Comparison of ENCODE assay signal across 12 mouse cellular contexts in genomic region chr11:53429182-53429581, GRCm38 (mm10). TPM values are rescaled to one million over a fixed set of nuclear protein-coding genes. Genes with fewer than 3 reads are reported as not detected.
A peak's percentile ranks its signal among the peaks of the same experiment; 100 is the strongest.
DNase-seq lines count a peak whose midpoint lies in the region; ATAC-seq lines count a peak whose summit lies in the region.
"Had no signal": no experiment of that assay in that cellular context is flagged by ENCODE, and none has a peak within 500 bp of the region (broad histone marks: within the 10 kb centered on the region; RNA-seq: fewer than 3 reads in every experiment).

No protein-coding gene starts in this region.

- H3K27ac ChIP-seq in kidney, embryonic 15.5 days = no peak overlapping the region
- no peak overlapping the region for H3K27ac ChIP-seq in hindbrain, embryonic 14.5 days
- H3K27ac ChIP-seq in midbrain, embryonic 14.5 days (replicated peaks; ENCODE audit: low read depth, low read length) = no peak overlapping the region

- peaks cover 16% of the 10 kb centered on the region for H3K4me1 ChIP-seq in kidney, embryonic 15.5 days
- peaks cover 13% of the 10 kb centered on the region for H3K4me1 ChIP-seq in hindbrain, embryonic 14.5 days (replicated peaks; ENCODE audit: control insufficient read depth, insufficient read depth, low read length)
- peaks cover 11% of the 10 kb centered on the region for H3K4me1 ChIP-seq in midbrain, embryonic 14.5 days (ENCODE audit: control insufficient read depth, insufficient read depth, low read length)

- H3K4me3 ChIP-seq in kidney, embryonic 15.5 days (replicated peaks) = peak overlapping the region; percentile 98; the same call in 1 of the 2 replicates
- 0 out of 2 replicates have a peak overlapping the region, but pooled peaks have one; percentile 66 for H3K4me3 ChIP-seq in hindbrain, embryonic 14.5 days (replicated peaks; ENCODE audit: low read length)
- no peak overlapping the region for H3K4me3 ChIP-seq in midbrain, embryonic 14.5 days (replicated peaks; ENCODE audit: low read depth, low read length)

- no peaks in the 10 kb centered on the region for H3K9me3 ChIP-seq in kidney, embryonic 15.5 days (replicated peaks)
- H3K9me3 ChIP-seq in hindbrain, embryonic 14.5 days (ENCODE audit: control insufficient read depth, low read length) = no peaks in the 10 kb centered on the region
- H3K9me3 ChIP-seq in midbrain, embryonic 14.5 days (ENCODE audit: control insufficient read depth, low read length) = no peaks in the 10 kb centered on the region

- peaks cover 21% of the 10 kb centered on the region for H3K36me3 ChIP-seq in kidney, embryonic 15.5 days
- peaks cover 14% of the 10 kb centered on the region for H3K36me3 ChIP-seq in hindbrain, embryonic 14.5 days (replicated peaks; ENCODE audit: control insufficient read depth, insufficient read depth)
- peaks cover 19% of the 10 kb centered on the region for H3K36me3 ChIP-seq in midbrain, embryonic 14.5 days (ENCODE audit: control insufficient read depth, insufficient read depth, low read length)

- peak overlapping the region; percentile 81 for H3K4me2 ChIP-seq in kidney, embryonic 15.5 days
- H3K4me2 ChIP-seq in hindbrain, embryonic 14.5 days (replicated peaks) = peak overlapping the region; percentile 73
- peak overlapping the region; percentile 92 for H3K4me2 ChIP-seq in midbrain, embryonic 14.5 days (ENCODE audit: low read length)

- no peaks in the 10 kb centered on the region for H3K27me3 ChIP-seq in kidney, embryonic 15.5 days
- H3K27me3 ChIP-seq in hindbrain, embryonic 14.5 days (ENCODE audit: control insufficient read depth, insufficient read depth, low read length) = no peaks in the 10 kb centered on the region
- H3K27me3 ChIP-seq in midbrain, embryonic 14.5 days (ENCODE audit: control insufficient read depth, insufficient read depth, low read length) = no peaks in the 10 kb centered on the region

- no peak for DNase-seq in kidney, postnatal 14 days
- DNase-seq in MN1 (ENCODE audit: low spot score) = peak; percentile 34
- DNase-seq in hindbrain, embryonic 14.5 days (ENCODE audit: low spot score) = no peak
- no peak for DNase-seq in midbrain, embryonic 14.5 days
- DNase-seq in ovary, postnatal 36 days (ENCODE audit: low spot score) = no peak
- DNase-seq in urinary bladder, postnatal 4 days (ENCODE audit: low spot score in 2 of 2) = no peak
- DNase-seq in adrenal gland, postnatal 4 days (ENCODE audit: low spot score in 2 of 2) = no peak
- DNase-seq: right cerebral cortex, postnatal 14 days had no signal

- no peak for ATAC-seq in kidney, embryonic 15.5 days (replicated peaks; ENCODE audit: low FRiP score)
- ATAC-seq in hindbrain, embryonic 14.5 days (ENCODE audit: low FRiP score) = no peak
- no peak for ATAC-seq in midbrain, embryonic 14.5 days (ENCODE audit: low FRiP score, low TSS enrichment)
- ATAC-seq: activated CD4-positive, CD25-positive, alpha-beta regulatory T cell, adult 4 months had no signal

- 0 out of 2 replicates have a peak overlapping the region, but pooled peaks have one; percentile 87 for H3K9ac ChIP-seq in kidney, embryonic 15.5 days
- no peak overlapping the region for H3K9ac ChIP-seq in hindbrain, embryonic 14.5 days
- no peak overlapping the region for H3K9ac ChIP-seq in midbrain, embryonic 14.5 days (replicated peaks; ENCODE audit: low read length)

RNA-seq across cellular contexts. Expression of gene Uqcrq, which starts 1.4 kb away (rescaled TPM):
- 629 and 653 TPM in 2 replicates for polyA plus RNA-seq in kidney, embryonic 15.5 days (2015; fragmentation: Nextera tagmentation; extraction: Ambion mirVana)
- polyA plus RNA-seq in hindbrain, embryonic 14.5 days (2014; fragmentation: Nextera tagmentation; extraction: Ambion mirVana) = 751 and 866 TPM in 2 replicates
- 665 and 802 TPM in 2 replicates for polyA plus RNA-seq in midbrain, embryonic 14.5 days (2014; fragmentation: Nextera tagmentation; extraction: Ambion mirVana)
- 100 to 1,000 TPM; 559 to 683 TPM for total RNA-seq in adrenal gland, postnatal 4 days (2021)

RNA-seq across cellular contexts. Expression of gene Gdf9, which starts 1.6 kb away (rescaled TPM):
- 2.2 and 2.3 TPM in 2 replicates for polyA plus RNA-seq in kidney, embryonic 15.5 days (2015; fragmentation: Nextera tagmentation; extraction: Ambion mirVana)
- polyA plus RNA-seq in hindbrain, embryonic 14.5 days (2014; fragmentation: Nextera tagmentation; extraction: Ambion mirVana) = 3.1 and 3.2 TPM in 2 replicates
- 3.7 and 5.9 TPM in 2 replicates for polyA plus RNA-seq in midbrain, embryonic 14.5 days (2014; fragmentation: Nextera tagmentation; extraction: Ambion mirVana)
- 1 to 10 TPM in 1 of 2 experiments, under 1 TPM in 1; 0.85 to 1.1 TPM for total RNA-seq in adrenal gland, postnatal 4 days (2021)

RNA-seq across cellular contexts. Expression of gene Leap2, which starts 6.2 kb away (rescaled TPM):
- polyA plus RNA-seq in kidney, embryonic 15.5 days (2015; fragmentation: Nextera tagmentation; extraction: Ambion mirVana) = 0.32 and 0.46 TPM in 2 replicates
- polyA plus RNA-seq in hindbrain, embryonic 14.5 days (2014; fragmentation: Nextera tagmentation; extraction: Ambion mirVana) = not detected in 2 replicates
- polyA plus RNA-seq in midbrain, embryonic 14.5 days (2014; fragmentation: Nextera tagmentation; extraction: Ambion mirVana) = not detected in 2 replicates
- 1 to 10 TPM in 1 of 2 experiments, not detected in 1; 7.2 TPM for total RNA-seq in adrenal gland, postnatal 4 days (2021)
- total RNA-seq: left cerebral cortex, postnatal 10 days had no signal
- polyA plus RNA-seq: activated CD4-positive, CD25-positive, alpha-beta regulatory T cell, adult 4 months; embryonic facial prominence, embryonic 11.5 days had no signal

RNA-seq across cellular contexts. Expression of gene Gm10447, which starts 27.7 kb away (rescaled TPM):
- polyA plus RNA-seq in kidney, embryonic 15.5 days (2015; fragmentation: Nextera tagmentation; extraction: Ambion mirVana) = not detected in 2 replicates
- polyA plus RNA-seq in hindbrain, embryonic 14.5 days (2014; fragmentation: Nextera tagmentation; extraction: Ambion mirVana) = 0.11 TPM in 1 of 2 replicates, not detected in the other
- polyA plus RNA-seq in midbrain, embryonic 14.5 days (2014; fragmentation: Nextera tagmentation; extraction: Ambion mirVana) = not detected in 2 replicates
- total RNA-seq in adrenal gland, postnatal 4 days (2021) = under 1 TPM; 0.36 to 0.51 TPM
- total RNA-seq: left cerebral cortex, postnatal 10 days had no signal
- polyA plus RNA-seq: embryonic facial prominence, embryonic 11.5 days had no signal

RNA-seq across cellular contexts. Expression of gene Shroom1, which starts 27.8 kb away (rescaled TPM):
- polyA plus RNA-seq in kidney, embryonic 15.5 days (2015; fragmentation: Nextera tagmentation; extraction: Ambion mirVana) = 1.7 and 2.3 TPM in 2 replicates
- 2.5 and 3.5 TPM in 2 replicates for polyA plus RNA-seq in hindbrain, embryonic 14.5 days (2014; fragmentation: Nextera tagmentation; extraction: Ambion mirVana)
- polyA plus RNA-seq in midbrain, embryonic 14.5 days (2014; fragmentation: Nextera tagmentation; extraction: Ambion mirVana) = 1.5 and 1.9 TPM in 2 replicates
- total RNA-seq in adrenal gland, postnatal 4 days (2021) = 1 to 10 TPM; 4.5 to 5.8 TPM
